Mouse (Mus musculus) adrenal gland, adult 8-10 months (tissue): ENCODE measurements around the gene Snph. TPM values are rescaled to one million over a fixed set of nuclear protein-coding genes. Genes with fewer than 3 reads are reported as not detected.

Experiments
- DNase-seq: peaks from one replicate; pipeline ENCODE4 v3.0.0; 2022
- total RNA-seq, 4 experiments: library from RNA; stranded (reverse); gene quantifications; 2 replicates each; pipeline ENCODE4 v1.2.4; 2022

Snph gene
- total RNA-seq, 4 experiments from 2014 or later, result 12.5 to 39.1 (median 22.8) TPM

DNA sequence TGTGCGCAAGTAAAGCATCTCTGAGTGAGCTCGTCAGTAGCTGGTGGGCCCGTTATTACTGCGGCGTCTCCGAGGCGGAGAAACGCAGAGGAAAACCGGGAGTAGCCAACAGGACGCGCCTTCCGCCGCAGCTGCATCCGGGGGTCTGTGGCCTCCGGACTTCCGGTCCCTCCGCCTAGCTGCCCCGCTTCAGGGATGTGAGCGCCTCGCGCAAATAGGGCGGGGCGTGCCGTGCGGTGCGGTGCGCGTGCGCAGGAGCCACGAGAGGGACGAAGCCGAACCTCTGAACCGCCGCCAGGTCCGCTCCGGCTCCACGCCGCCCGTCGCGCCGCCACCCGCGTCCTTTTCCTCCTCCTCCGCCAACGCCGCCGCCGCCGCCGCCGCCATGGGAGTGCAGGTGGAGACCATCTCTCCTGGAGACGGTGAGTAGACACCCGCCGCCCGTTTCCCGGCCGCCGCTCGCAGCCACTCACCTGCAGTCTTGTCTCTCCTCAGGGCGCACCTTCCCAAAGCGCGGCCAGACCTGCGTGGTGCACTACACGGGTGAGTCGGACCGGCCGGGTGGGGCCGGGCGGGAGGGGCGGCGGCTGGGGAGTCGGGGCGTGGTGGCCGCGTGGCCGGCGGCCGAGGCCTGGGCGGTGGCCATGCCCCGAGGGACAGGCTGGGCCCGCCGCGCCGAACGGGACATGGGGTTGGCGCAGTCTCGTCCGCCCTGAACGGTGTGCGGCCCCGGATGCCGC lies 89.9 kb downstream of the Snph start, which contains the start of gene Fkbp1a:
Fkbp1a (plus strand) TSS at position 161 of the 740 bp plus-strand sequence.
- peak; percentile 96 for DNase-seq

Other genes with a start within 250 kb of the Snph start
- not detected for gene 4921509C19Rik, start 156.4 kb downstream of the Snph start, total RNA-seq
- 100 to 1,000 TPM; 149 to 160 (median 153) TPM for gene Nsfl1c, start 138.4 kb downstream of the Snph start, total RNA-seq
- gene Fkbp1a, start 90.1 kb downstream of the Snph start, total RNA-seq, result 100 to 1,000 TPM; 231 to 315 (median 255) TPM
- gene Sdcbp2, start 60.0 kb downstream of the Snph start, total RNA-seq, result 1 to 10 TPM; 1.1 to 1.8 (median 1.3) TPM
- under 1 TPM in 1 of 4 experiments, not detected in 3; 0.17 TPM for gene Rad21l, start 35.9 kb upstream of the Snph start, total RNA-seq
- gene Tmem74b, start 69.4 kb upstream of the Snph start, total RNA-seq, result 1 to 10 TPM in 3 of 4 experiments, under 1 TPM in 1; 0.65 to 1.4 (median 1.1) TPM
- 10 to 100 TPM; 37.2 to 41.8 (median 39.0) TPM for gene Psmf1, start 111.6 kb upstream of the Snph start, total RNA-seq
- under 1 TPM in 2 of 4 experiments, not detected in 2; 0.10 to 0.96 TPM for gene Rspo4, start 210.3 kb upstream of the Snph start, total RNA-seq